ENCODE assay signal across 35 mouse cellular contexts in genomic region chr4:154123553-154123952, GRCm38 (mm10). TPM values are rescaled to one million over a fixed set of nuclear protein-coding genes. Genes with fewer than 3 reads are reported as not detected.
"Had no signal": no experiment of that assay in that cellular context is flagged by ENCODE, and none has a peak within 500 bp of the region (broad histone marks: within the 10 kb centered on the region; RNA-seq: fewer than 3 reads in every experiment).

No protein-coding gene starts in this region.

- DNase-seq: heart, postnatal 10 days; heart, postnatal 14 days; heart, postnatal 36 days; heart, postnatal 4 days; kidney, adult 11 months; kidney, adult 18-20 months; kidney, adult 2 months; kidney, adult 8-10 months; kidney, adult 9 months; kidney, postnatal 10 days; kidney, postnatal 14 days; kidney, postnatal 25 days; kidney, postnatal 36 days; kidney, postnatal 4 days; layer of hippocampus, adult 9-11 months; layer of hippocampus, postnatal 36 days had no signal

- H3K9me3 ChIP-seq: heart, embryonic 10.5 days; heart, embryonic 12.5 days; heart, embryonic 13.5 days; heart, embryonic 15.5 days; hindbrain, embryonic 10.5 days; hindbrain, embryonic 12.5 days; hindbrain, embryonic 13.5 days; hindbrain, embryonic 15.5 days; intestine, embryonic 15.5 days; kidney, embryonic 15.5 days had no signal

- H3K4me1 ChIP-seq: heart, embryonic 10.5 days; heart, embryonic 12.5 days; heart, embryonic 13.5 days; heart, embryonic 15.5 days; hindbrain, embryonic 12.5 days; hindbrain, embryonic 13.5 days; hindbrain, embryonic 15.5 days; kidney, embryonic 15.5 days had no signal

- H3K27me3 ChIP-seq: hindbrain, embryonic 15.5 days had no signal

- H3K4me2 ChIP-seq: heart, embryonic 11.5 days; heart, embryonic 12.5 days; heart, embryonic 13.5 days; heart, embryonic 15.5 days; hindbrain, embryonic 12.5 days; hindbrain, embryonic 13.5 days; hindbrain, embryonic 14.5 days; hindbrain, embryonic 15.5 days; intestine, embryonic 15.5 days; kidney, embryonic 15.5 days had no signal

- H3K27ac ChIP-seq: heart, embryonic 10.5 days; heart, embryonic 13.5 days; heart, embryonic 15.5 days; hindbrain, embryonic 10.5 days; hindbrain, embryonic 12.5 days; hindbrain, embryonic 13.5 days; hindbrain, embryonic 14.5 days; hindbrain, embryonic 15.5 days; hindbrain, postnatal 0 days; intestine, embryonic 15.5 days; kidney, embryonic 15.5 days; kidney, postnatal 0 days; layer of hippocampus, adult 2 months had no signal

- H3K9ac ChIP-seq: heart, embryonic 12.5 days; heart, embryonic 13.5 days; heart, embryonic 15.5 days; hindbrain, embryonic 12.5 days; hindbrain, embryonic 13.5 days; hindbrain, embryonic 14.5 days; hindbrain, embryonic 15.5 days; intestine, embryonic 15.5 days; kidney, embryonic 15.5 days had no signal

- H3K36me3 ChIP-seq: heart, embryonic 10.5 days; heart, embryonic 12.5 days; heart, embryonic 13.5 days; heart, embryonic 15.5 days; hindbrain, embryonic 10.5 days; hindbrain, embryonic 12.5 days; hindbrain, embryonic 13.5 days; hindbrain, embryonic 15.5 days; intestine, embryonic 15.5 days; kidney, embryonic 15.5 days had no signal

- H3K4me3 ChIP-seq: heart, embryonic 10.5 days; heart, embryonic 12.5 days; heart, embryonic 13.5 days; heart, embryonic 15.5 days; hindbrain, embryonic 10.5 days; hindbrain, embryonic 12.5 days; hindbrain, embryonic 13.5 days; hindbrain, embryonic 15.5 days; intestine, embryonic 15.5 days; kidney, embryonic 15.5 days; layer of hippocampus, adult 2 months had no signal

RNA-seq across cellular contexts. Expression of gene Trp73, which starts 16.5 kb away (rescaled TPM):
- total RNA-seq: heart, postnatal 25 days; heart, postnatal 36 days; heart, postnatal 4 days; hematopoietic stem cell, adult 5-6 weeks had no signal
- polyA plus RNA-seq: heart, embryonic 11.5 days; heart, postnatal 0 days had no signal

RNA-seq across cellular contexts. Expression of gene Megf6, which starts 47.0 kb away (rescaled TPM):
- total RNA-seq: hematopoietic stem cell, adult 5-6 weeks had no signal
- polyA plus RNA-seq: inflammation-experienced regulatory T-cells, adult 6 months had no signal
